In the genomic region with DNA sequence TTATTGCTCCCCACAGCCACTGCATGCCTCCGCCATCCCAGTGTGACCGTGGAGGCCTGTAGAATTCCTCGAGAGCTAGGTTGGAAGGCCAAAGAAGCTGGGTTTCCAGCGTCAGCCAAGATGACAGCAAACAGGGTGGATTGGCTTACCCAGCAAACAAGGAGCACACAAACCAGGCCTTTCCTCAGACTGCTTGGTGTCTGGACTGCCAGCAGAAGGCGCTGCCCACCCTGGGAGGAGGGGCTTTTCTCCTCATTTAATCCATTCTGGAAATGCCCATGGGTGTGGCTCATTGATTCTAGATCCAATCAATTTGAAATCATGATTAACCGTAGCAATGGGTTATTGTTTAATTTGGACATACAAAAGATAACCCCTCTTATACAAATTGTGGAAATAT, we compare ENCODE assay signal across 20 mouse cellular contexts. TPM values are rescaled to one million over a fixed set of nuclear protein-coding genes. Genes with fewer than 3 reads are reported as not detected.
A peak's percentile ranks its signal among the peaks of the same experiment; 100 is the strongest.
DNase-seq lines count a peak whose midpoint lies in the region; ATAC-seq and TF ChIP-seq lines count a peak whose summit lies in the region.
"Had no signal": no experiment of that assay in that cellular context is flagged by ENCODE, and none has a peak within 500 bp of the region (broad histone marks: within the 10 kb centered on the region; RNA-seq: fewer than 3 reads in every experiment).

No protein-coding gene starts in this region.

- ATAC-seq in midbrain, embryonic 16.5 days = no peak
- ATAC-seq: forebrain, embryonic 14.5 days had no signal

- no peak for TF ChIP-seq RAD21 in MEL (IDR thresholded peaks at IDR 0.05; ENCODE audit: low read depth, low read length)

- intact Hi-C loops in gastrocnemius, postnatal 14 days (cut with DNase I; ENCODE audit: low total_unique reads) = no loop called here

- TF ChIP-seq POLR2A in liver, adult 2 months (IDR thresholded peaks at IDR 0.05; ENCODE audit: extremely low read depth, insufficient read depth, low read length) = no peak
- no peak for TF ChIP-seq POLR2A in MEL (IDR thresholded peaks at IDR 0.05; ENCODE audit: control insufficient read depth in 1 of 2, insufficient read depth in 1 of 2, low read depth in 1 of 2, low read length in 2 of 2, poor library complexity in 1 of 2)

- no peaks in the 10 kb centered on the region for H3K27me3 ChIP-seq in liver, adult 2 months (ENCODE audit: control insufficient read depth, insufficient read depth, low read length)
- H3K27me3 ChIP-seq in MEL (ENCODE audit: control insufficient read depth in 1 of 2, insufficient read depth in 2 of 2, low read length in 2 of 2) = peaks cover 0 to 5% of the 10 kb centered on the region in 2 experiments; a peak in 2 of 4 replicates
- no peaks in the 10 kb centered on the region for H3K27me3 ChIP-seq in midbrain, embryonic 16.5 days (ENCODE audit: control insufficient read depth, insufficient read depth, low read depth, low read length)
- H3K27me3 ChIP-seq: embryonic facial prominence, embryonic 13.5 days had no signal

- no peaks in the 10 kb centered on the region for H3K9me3 ChIP-seq in MEL (replicated peaks; ENCODE audit: insufficient read depth, low read length)
- H3K9me3 ChIP-seq in midbrain, embryonic 16.5 days (replicated peaks; ENCODE audit: control insufficient read depth, low read length, poor library complexity, severe bottlenecking) = no peaks in the 10 kb centered on the region
- H3K9me3 ChIP-seq: embryonic facial prominence, embryonic 13.5 days; limb, embryonic 10.5 days had no signal

- DNase-seq in gastrocnemius, postnatal 14 days = peak; percentile 6
- no peak for DNase-seq in gastrocnemius, postnatal 10 days
- no peak for DNase-seq in liver, adult 2 months (ENCODE audit: extremely low read depth, low read depth, low spot score)
- DNase-seq in liver (no peak), MEL (ENCODE audit: low read depth, low spot score) (no peak)
- DNase-seq in cerebellum, adult 9-10 months = no peak
- no peak for DNase-seq in right cerebral cortex, postnatal 4 days
- DNase-seq: cerebellum, postnatal 25 days; gastrocnemius, postnatal 36 days; kidney, adult 11 months; lung, postnatal 10 days; spleen, adult 18-20 months had no signal

- H3K9ac ChIP-seq in liver, adult 2 months (ENCODE audit: low read depth, low read length) = no peak overlapping the region
- H3K9ac ChIP-seq in MEL (ENCODE audit: control insufficient read depth, low read depth, low read length, poor library complexity, severe bottlenecking) = no peak overlapping the region
- no peak overlapping the region for H3K9ac ChIP-seq in midbrain, embryonic 16.5 days (ENCODE audit: low read depth, low read length)
- H3K9ac ChIP-seq: embryonic facial prominence, embryonic 13.5 days had no signal

- H3K4me2 ChIP-seq in midbrain, embryonic 16.5 days (ENCODE audit: low read length) = peak overlapping the region; percentile 46
- H3K4me2 ChIP-seq: embryonic facial prominence, embryonic 13.5 days had no signal

- WGBS in liver, adult 2 months = 55% methylated on average over 6 of the region's 6 CpGs
- WGBS in midbrain, embryonic 16.5 days = 44% methylated on average over 6 of the region's 6 CpGs

- no peak overlapping the region for H3K4me3 ChIP-seq in liver, adult 2 months (ENCODE audit: insufficient read depth, low read depth, low read length)
- no peak overlapping the region for H3K4me3 ChIP-seq in MEL (ENCODE audit: control insufficient read depth in 1 of 2, insufficient read depth in 1 of 2, low read depth in 2 of 2, low read length in 2 of 2)
- H3K4me3 ChIP-seq in midbrain, embryonic 16.5 days (ENCODE audit: low read depth, low read length) = no peak overlapping the region
- H3K4me3 ChIP-seq: embryonic facial prominence, embryonic 13.5 days; limb, embryonic 10.5 days had no signal

- peaks cover 21% of the 10 kb centered on the region for H3K4me1 ChIP-seq in liver, adult 2 months (ENCODE audit: control insufficient read depth, insufficient read depth, low read length)
- no peaks in the 10 kb centered on the region for H3K4me1 ChIP-seq in MEL (ENCODE audit: control insufficient read depth in 1 of 2, insufficient read depth in 2 of 2, low read length in 2 of 2)
- peaks cover 22% of the 10 kb centered on the region for H3K4me1 ChIP-seq in midbrain, embryonic 16.5 days (ENCODE audit: control insufficient read depth, insufficient read depth, low read length)

- peaks cover 11% of the 10 kb centered on the region; the same call in 1 of the 2 replicates for H3K36me3 ChIP-seq in liver, adult 2 months (ENCODE audit: control insufficient read depth, insufficient read depth, low read length)
- H3K36me3 ChIP-seq in MEL (ENCODE audit: control insufficient read depth in 1 of 2, insufficient read depth in 2 of 2, low read length in 2 of 2) = no peaks in the 10 kb centered on the region
- no peaks in the 10 kb centered on the region for H3K36me3 ChIP-seq in midbrain, embryonic 16.5 days (ENCODE audit: control insufficient read depth, insufficient read depth, low read length)

- peaks cover 5% of the 10 kb centered on the region; the same call in 1 of the 2 replicates for H3K79me2 ChIP-seq in liver, adult 2 months (ENCODE audit: control insufficient read depth, insufficient read depth, low read length)
- H3K79me2 ChIP-seq in MEL (ENCODE audit: control insufficient read depth, insufficient read depth, low read length, poor library complexity) = no peaks in the 10 kb centered on the region

- TF ChIP-seq CTCF in liver, adult 2 months (IDR thresholded peaks at IDR 0.05; ENCODE audit: low read depth, low read length) = peak; percentile 33
- peak; percentile 17 to 54 (median 31); a peak in 4 of 6 replicates for TF ChIP-seq CTCF in MEL (IDR thresholded peaks at IDR 0.05 in 2 of 3, conservative IDR thresholded peaks at IDR 0.05 in 1 of 3; ENCODE audit: control insufficient read depth in 1 of 3, insufficient read depth in 1 of 3, low read depth in 2 of 3, low read length in 3 of 3, poor library complexity in 1 of 3, severe bottlenecking in 1 of 3)

- no peak overlapping the region for H3K27ac ChIP-seq in liver, adult 2 months (replicated peaks; ENCODE audit: insufficient read depth, low read depth, low read length)
- H3K27ac ChIP-seq in MEL (ENCODE audit: control insufficient read depth, low read depth, low read length) = no peak overlapping the region
- H3K27ac ChIP-seq in midbrain, embryonic 16.5 days (ENCODE audit: low read length) = no peak overlapping the region
- H3K27ac ChIP-seq: embryonic facial prominence, embryonic 13.5 days; limb, embryonic 10.5 days had no signal

- no peak for TF ChIP-seq EP300 in MEL (IDR thresholded peaks at IDR 0.05; ENCODE audit: low read depth in 1 of 2, low read length in 2 of 2)

TF ChIP-seq in MEL, 35 proteins besides CTCF, POLR2A, EP300 and RAD21:
- no peak for TF ChIP-seq USF1 (IDR thresholded peaks at IDR 0.05; ENCODE audit: low read depth, low read length)
- peak; percentile 16; the same call in 1 of the 2 replicates for TF ChIP-seq SMC3 (IDR thresholded peaks at IDR 0.05; ENCODE audit: low read depth, low read length)

RNA-seq across cellular contexts. Expression of a gene that starts 3.8 kb away (rescaled TPM):
- total RNA-seq in gastrocnemius, postnatal 14 days (2021) = 1 to 10 TPM; 5.7 to 8.0 TPM
- 10 to 100 TPM in 1 of 2 experiments, 1 to 10 TPM in 1; 8.2 to 10.4 TPM for total RNA-seq in gastrocnemius, postnatal 10 days (2021)
- total RNA-seq in liver, adult 2 months (2014; rRNA removed) = 26.1 and 30.8 TPM in 2 replicates
- polyA plus RNA-seq in liver, adult 2 months (2012; rRNA removed) = 24.5 and 40.9 TPM in 2 replicates
- 1.5 and 1.9 TPM in 2 replicates for total RNA-seq in MEL (2012; rRNA removed)
- 10 to 100 TPM in 1 of 2 experiments, not detected in 1; 12.7 TPM for polyA plus RNA-seq in MEL (2012; ENCODE audit: insufficient read depth in 1 of 2, insufficient read length in 2 of 2, low read depth in 1 of 2, low replicate concordance in 2 of 2, missing spikeins in 1 of 2)
- 74.1 and 89.4 TPM in 2 replicates for polyA plus RNA-seq in midbrain, embryonic 16.5 days (2015; fragmentation: Nextera tagmentation; extraction: Ambion mirVana)

RNA-seq across cellular contexts. Expression of a gene that starts 25.0 kb away (rescaled TPM):
- total RNA-seq in gastrocnemius, postnatal 14 days (2021) = under 1 TPM; 0.16 to 0.27 TPM
- under 1 TPM; 0.19 to 0.36 TPM for total RNA-seq in gastrocnemius, postnatal 10 days (2021)
- total RNA-seq in liver, adult 2 months (2014; rRNA removed) = 43.4 and 53.4 TPM in 2 replicates
- 44.7 and 71.6 TPM in 2 replicates for polyA plus RNA-seq in liver, adult 2 months (2012; rRNA removed)
- 0.08 TPM in 1 of 2 replicates, not detected in the other for total RNA-seq in MEL (2012; rRNA removed)
- under 1 TPM in 1 of 2 experiments, not detected in 1; 0.08 TPM for polyA plus RNA-seq in MEL (2012; ENCODE audit: insufficient read depth in 1 of 2, insufficient read length in 2 of 2, low read depth in 1 of 2, low replicate concordance in 2 of 2, missing spikeins in 1 of 2)
- 0.59 and 0.67 TPM in 2 replicates for polyA plus RNA-seq in midbrain, embryonic 16.5 days (2015; fragmentation: Nextera tagmentation; extraction: Ambion mirVana)

RNA-seq across cellular contexts. Expression of a gene that starts 25.5 kb away (rescaled TPM):
- total RNA-seq in gastrocnemius, postnatal 14 days (2021) = 10 to 100 TPM; 12.8 to 20.2 TPM
- 10 to 100 TPM; 14.6 to 16.3 TPM for total RNA-seq in gastrocnemius, postnatal 10 days (2021)
- 10.1 and 11.2 TPM in 2 replicates for total RNA-seq in liver, adult 2 months (2014; rRNA removed)
- 7.9 and 8.6 TPM in 2 replicates for polyA plus RNA-seq in liver, adult 2 months (2012; rRNA removed)
- 9.8 and 14.6 TPM in 2 replicates for total RNA-seq in MEL (2012; rRNA removed)
- polyA plus RNA-seq in MEL (2012; ENCODE audit: insufficient read depth in 1 of 2, insufficient read length in 2 of 2, low read depth in 1 of 2, low replicate concordance in 2 of 2, missing spikeins in 1 of 2) = 10 to 100 TPM in 1 of 2 experiments, not detected in 1; 13.0 TPM
- 11.4 and 15.3 TPM in 2 replicates for polyA plus RNA-seq in midbrain, embryonic 16.5 days (2015; fragmentation: Nextera tagmentation; extraction: Ambion mirVana)

RNA-seq across cellular contexts. Expression of a gene that starts 25.6 kb away (rescaled TPM):
- total RNA-seq in gastrocnemius, postnatal 14 days (2021) = not detected
- total RNA-seq in gastrocnemius, postnatal 10 days (2021) = not detected
- total RNA-seq in liver, adult 2 months (2014; rRNA removed) = not detected in 2 replicates
- polyA plus RNA-seq in liver, adult 2 months (2012; rRNA removed) = not detected in 2 replicates
- not detected in 2 replicates for total RNA-seq in MEL (2012; rRNA removed)
- not detected for polyA plus RNA-seq in MEL (2012; ENCODE audit: insufficient read depth in 1 of 2, insufficient read length in 2 of 2, low read depth in 1 of 2, low replicate concordance in 2 of 2, missing spikeins in 1 of 2)
- not detected in 2 replicates for polyA plus RNA-seq in midbrain, embryonic 16.5 days (2015; fragmentation: Nextera tagmentation; extraction: Ambion mirVana)
- total RNA-seq: gastrocnemius, postnatal 36 days had no signal
- polyA plus RNA-seq: C2C12; embryonic facial prominence, embryonic 13.5 days; forebrain, embryonic 14.5 days; heart, embryonic 16.5 days; limb, embryonic 10.5 days; testis, adult 2 months; urinary bladder, adult 2 months had no signal

RNA-seq across cellular contexts. Expression of a gene that starts 28.5 kb away (rescaled TPM):
- not detected for total RNA-seq in gastrocnemius, postnatal 14 days (2021)
- not detected for total RNA-seq in gastrocnemius, postnatal 10 days (2021)
- not detected in 2 replicates for total RNA-seq in liver, adult 2 months (2014; rRNA removed)
- polyA plus RNA-seq in liver, adult 2 months (2012; rRNA removed) = not detected in 2 replicates
- not detected in 2 replicates for total RNA-seq in MEL (2012; rRNA removed)
- under 1 TPM in 1 of 2 experiments, not detected in 1; 0.03 TPM for polyA plus RNA-seq in MEL (2012; ENCODE audit: insufficient read depth in 1 of 2, insufficient read length in 2 of 2, low read depth in 1 of 2, low replicate concordance in 2 of 2, missing spikeins in 1 of 2)
- 0.06 TPM in 1 of 2 replicates, not detected in the other for polyA plus RNA-seq in midbrain, embryonic 16.5 days (2015; fragmentation: Nextera tagmentation; extraction: Ambion mirVana)
- total RNA-seq: gastrocnemius, postnatal 36 days had no signal
- polyA plus RNA-seq: C2C12; embryonic facial prominence, embryonic 13.5 days; forebrain, embryonic 14.5 days; heart, embryonic 16.5 days; limb, embryonic 10.5 days; urinary bladder, adult 2 months had no signal

Comparison
In these comparisons a context has a peak if more than half of its experiments do, and no peak if none do; other contexts are left out.
1. RNA of a gene that starts 25.0 kb away (total RNA-seq): 43.4 to 53.4 TPM in liver, adult 2 months; 0.19 to 0.36 TPM in gastrocnemius, postnatal 10 days, 0.16 to 0.27 TPM in gastrocnemius, postnatal 14 days and 0.08 TPM in MEL; every median in the first group is over 10 times any median in the second.